8 mouse cellular contexts compared by ENCODE assay signal in the genomic region with DNA sequence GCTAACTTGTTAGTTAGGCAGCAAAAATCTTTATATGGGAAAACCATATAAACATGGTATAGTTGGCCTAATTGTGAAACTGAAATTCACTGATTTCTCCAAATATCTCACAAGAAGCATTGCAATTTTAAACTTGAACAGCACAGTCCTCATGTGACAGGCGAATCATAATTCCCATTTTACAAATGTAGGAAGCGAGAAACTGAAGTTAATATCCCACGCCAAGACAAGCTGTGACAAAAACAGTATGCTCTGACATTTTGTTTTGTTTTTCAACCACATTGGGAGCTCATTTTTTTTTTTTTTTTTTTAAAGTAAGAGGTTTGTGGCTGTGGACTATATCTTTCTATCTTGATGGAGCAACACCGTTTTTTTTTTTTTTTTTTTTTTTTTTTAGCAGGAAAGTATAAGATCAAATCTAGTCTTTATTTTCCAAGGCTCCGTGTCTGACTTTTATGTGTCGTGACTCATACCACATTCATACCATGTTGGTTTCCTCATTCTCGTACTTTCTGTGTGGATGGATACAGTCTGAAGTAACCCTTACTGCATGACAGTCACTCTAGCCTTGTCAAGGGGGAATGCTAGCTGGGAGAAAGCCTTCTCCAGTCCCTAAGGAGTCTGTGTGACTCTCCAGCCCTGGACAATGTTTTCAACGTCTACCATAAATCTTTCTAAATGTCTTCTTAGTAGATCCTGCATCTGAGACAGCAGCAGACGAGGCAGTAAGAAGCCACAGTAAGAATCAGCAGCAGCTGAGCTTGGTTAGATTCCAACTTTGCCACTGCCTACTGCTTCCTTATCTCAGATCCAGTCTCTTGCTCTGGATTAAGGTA. TPM values are rescaled to one million over a fixed set of nuclear protein-coding genes. Genes with fewer than 3 reads are reported as not detected.
A peak's percentile ranks its signal among the peaks of the same experiment; 100 is the strongest.
DNase-seq lines count a peak whose midpoint lies in the region; ATAC-seq and TF ChIP-seq lines count a peak whose summit lies in the region.

No protein-coding gene starts in this region.

- peak; percentile 3; the same call in 1 of the 2 replicates for ATAC-seq in intestine, embryonic 15.5 days

- H3K27me3 ChIP-seq in heart, adult 2 months (ENCODE audit: control insufficient read depth, insufficient read depth, low read length): no peaks in the 10 kb centered on the region
- no peaks in the 10 kb centered on the region for H3K27me3 ChIP-seq in embryonic facial prominence, embryonic 10.5 days (replicated peaks; ENCODE audit: low read depth, poor library complexity, severe bottlenecking)
- H3K27me3 ChIP-seq in intestine, embryonic 15.5 days (replicated peaks): no peaks in the 10 kb centered on the region
- H3K27me3 ChIP-seq in myocyte (ENCODE audit: control insufficient read depth, insufficient read depth, insufficient read length): no peaks in the 10 kb centered on the region
- no peaks in the 10 kb centered on the region for H3K27me3 ChIP-seq in thymus, adult 2 months (ENCODE audit: control insufficient read depth, insufficient read depth, low read length)

- no peaks in the 10 kb centered on the region; the same call in 1 of the 2 replicates for H3K79me2 ChIP-seq in heart, adult 2 months (replicated peaks; ENCODE audit: control insufficient read depth, insufficient read depth, low read length)
- peaks cover 4% of the 10 kb centered on the region for H3K79me2 ChIP-seq in myocyte (ENCODE audit: control insufficient read depth, insufficient read depth)

- no peak for TF ChIP-seq EP300 in heart, adult 2 months (IDR thresholded peaks at IDR 0.05; ENCODE audit: insufficient read depth, low read depth, low read length)

- peak overlapping the region; percentile 80 for H3ac ChIP-seq in myocyte (ENCODE audit: control insufficient read depth, insufficient read length)

- 38% methylated on average over 9 of the region's 9 CpGs for WGBS in heart, adult 2 months
- 57% methylated on average over 9 of the region's 9 CpGs for WGBS in embryonic facial prominence, embryonic 10.5 days
- whole genome bisulfite sequencing in intestine, embryonic 15.5 days: 42% methylated on average over 9 of the region's 9 CpGs
- 26% methylated on average over 9 of the region's 9 CpGs for WGBS in thymus, adult 2 months

- peak overlapping the region; percentile 72 for H3K4me2 ChIP-seq in intestine, embryonic 15.5 days (replicated peaks)
- peak overlapping the region; percentile 98 for H3K4me2 ChIP-seq in myocyte (ENCODE audit: low read depth)

- peak overlapping the region; percentile 84 for H3K4me3 ChIP-seq in heart, adult 2 months
- peak overlapping the region; percentile 88 for H3K4me3 ChIP-seq in embryonic facial prominence, embryonic 10.5 days
- peak overlapping the region; percentile 84 for H3K4me3 ChIP-seq in intestine, embryonic 15.5 days (replicated peaks)
- peak overlapping the region; percentile 42 for H3K4me3 ChIP-seq in myocyte
- H3K4me3 ChIP-seq in thymus, adult 2 months (ENCODE audit: control insufficient read depth, insufficient read depth, low read length): no peak overlapping the region

- peaks cover 14% of the 10 kb centered on the region for H3K4me1 ChIP-seq in heart, adult 2 months (ENCODE audit: control insufficient read depth, insufficient read depth, low read length)
- H3K4me1 ChIP-seq in embryonic facial prominence, embryonic 10.5 days: peaks cover 9% of the 10 kb centered on the region
- 0 out of 2 replicates have a peak, but pooled peaks cover 3% of the 10 kb centered on the region for H3K4me1 ChIP-seq in intestine, embryonic 15.5 days (replicated peaks)
- H3K4me1 ChIP-seq in thymus, adult 2 months (replicated peaks; ENCODE audit: control insufficient read depth, insufficient read depth, low read length): no peaks in the 10 kb centered on the region

- TF ChIP-seq POLR2A in heart, adult 2 months (IDR thresholded peaks at IDR 0.05; ENCODE audit: insufficient read depth, low read depth, low read length): no peak
- TF ChIP-seq POLR2A in myocyte (IDR thresholded peaks at IDR 0.05; ENCODE audit: insufficient read length, low read depth): peak; percentile 31
- TF ChIP-seq POLR2A in thymus, adult 2 months (IDR thresholded peaks at IDR 0.05; ENCODE audit: control insufficient read depth, extremely low read depth, insufficient read depth, low read length, poor library complexity): no peak

- DNase-seq in heart, adult 2 months: no peak
- DNase-seq in heart, postnatal 10 days: no peak
- DNase-seq in CD4-positive helper T cell, adult 2 months (ENCODE audit: low read depth, low spot score): peak; percentile 46
- no peak for DNase-seq in embryonic facial prominence, embryonic 10.5 days (ENCODE audit: low spot score)
- no peak for DNase-seq in thymus, postnatal 4 days
- no peak for DNase-seq in thymus, adult 2 months

- H3K9me3 ChIP-seq in embryonic facial prominence, embryonic 10.5 days: no peaks in the 10 kb centered on the region
- H3K9me3 ChIP-seq in intestine, embryonic 15.5 days: no peaks in the 10 kb centered on the region

- peak overlapping the region; percentile 79 for H3K27ac ChIP-seq in heart, adult 2 months
- no peak overlapping the region for H3K27ac ChIP-seq in embryonic facial prominence, embryonic 10.5 days (replicated peaks)
- no peak overlapping the region; the same call in 1 of the 2 replicates for H3K27ac ChIP-seq in intestine, embryonic 15.5 days
- no peak overlapping the region for H3K27ac ChIP-seq in thymus, adult 2 months (ENCODE audit: control insufficient read depth, insufficient read depth, low read length)

- intact Hi-C loops in heart, adult 2 months (cut with DNase I): loop anchor here (2.0 to 5.0 kb wide), 5 partner anchors 20 to 195 kb away; no protein-coding TSS in a partner anchor
- intact Hi-C loops in heart, postnatal 10 days (cut with DNase I): loop anchor here (1.0 to 10.0 kb wide), 6 partner anchors 32 to 192 kb away; partner anchors contain the start of gene 2310009B15Rik

- peak overlapping the region; percentile 99 for H3K9ac ChIP-seq in heart, adult 2 months (ENCODE audit: low read depth, low read length)
- peak overlapping the region; percentile 95 for H3K9ac ChIP-seq in intestine, embryonic 15.5 days

- H3K36me3 ChIP-seq in heart, adult 2 months (ENCODE audit: control insufficient read depth, insufficient read depth, low read length): peaks cover 18% of the 10 kb centered on the region
- no peaks in the 10 kb centered on the region for H3K36me3 ChIP-seq in embryonic facial prominence, embryonic 10.5 days (replicated peaks)
- H3K36me3 ChIP-seq in intestine, embryonic 15.5 days: no peaks in the 10 kb centered on the region
- H3K36me3 ChIP-seq in myocyte (ENCODE audit: control insufficient read depth, insufficient read depth): no peaks in the 10 kb centered on the region
- no peaks in the 10 kb centered on the region for H3K36me3 ChIP-seq in thymus, adult 2 months (ENCODE audit: control insufficient read depth, insufficient read depth, low read length)

- no peak for TF ChIP-seq CTCF in heart, adult 2 months (IDR thresholded peaks at IDR 0.05)
- no peak for TF ChIP-seq CTCF in thymus, adult 2 months (IDR thresholded peaks at IDR 0.05; ENCODE audit: borderline replicate concordance, control insufficient read depth, extremely low read depth, insufficient read depth, low read length, poor library complexity)

TF ChIP-seq in myocyte, 11 proteins besides CTCF, POLR2A, EP300 and RAD21:
- TF ChIP-seq USF1 (IDR thresholded peaks at IDR 0.05; ENCODE audit: low read depth) (no peak), POLR2AphosphoS2 (IDR thresholded peaks at IDR 0.05; ENCODE audit: insufficient read length, low read depth) (no peak), SRF (IDR thresholded peaks at IDR 0.05; ENCODE audit: control insufficient read depth, insufficient read length, low read depth) (no peak), MYOD1 (IDR thresholded peaks at IDR 0.05; ENCODE audit: control insufficient read depth in 1 of 3, insufficient read length in 2 of 3, low read depth in 2 of 3) (no peak), REST (IDR thresholded peaks at IDR 0.05; ENCODE audit: insufficient read depth, insufficient read length) (no peak), MAX (IDR thresholded peaks at IDR 0.05; ENCODE audit: low read depth) (no peak), E2F4 (IDR thresholded peaks at IDR 0.05; ENCODE audit: insufficient read depth) (no peak), MYOG (IDR thresholded peaks at IDR 0.05; ENCODE audit: control insufficient read depth in 1 of 3, insufficient read depth in 1 of 3, insufficient read length in 2 of 3, low read depth in 2 of 3) (no peak), CEBPB (IDR thresholded peaks at IDR 0.05; ENCODE audit: insufficient read depth, poor library complexity, severe bottlenecking) (no peak), TCF3 (IDR thresholded peaks at IDR 0.05; ENCODE audit: insufficient read length, low read depth) (no peak), TCF12 (IDR thresholded peaks at IDR 0.05; ENCODE audit: insufficient read depth, poor library complexity, severe bottlenecking) (no peak)
TF ChIP-seq in myocyte: peak in this region for 0.

RNA-seq across cellular contexts. Expression of gene Dennd1b, which starts 0.8 kb away (rescaled TPM):
- total RNA-seq in heart, adult 2 months (2021): 10 to 100 TPM; 22.3 to 23.7 TPM
- polyA plus RNA-seq in heart, adult 2 months (2012; rRNA removed): 6.4 and 17.1 TPM in 2 replicates
- total RNA-seq in heart, postnatal 10 days (2021): 10 to 100 TPM; 25.6 to 26.1 TPM
- 6.3 and 6.7 TPM in 2 replicates for polyA plus RNA-seq in embryonic facial prominence, embryonic 10.5 days (2016; fragmentation: Nextera tagmentation; extraction: Ambion mirVana)
- 9.0 and 9.4 TPM in 2 replicates for polyA plus RNA-seq in intestine, embryonic 15.5 days (2015; fragmentation: Nextera tagmentation; extraction: Ambion mirVana)
- 1.3 TPM for polyA plus RNA-seq in myocyte (2012; fragmentation: generic; extraction: Trizol)
- polyA plus RNA-seq in thymus, adult 2 months (2012; rRNA removed): 20.2 and 20.7 TPM in 2 replicates
